Comparison of ENCODE assay signal across 19 mouse cellular contexts in the genomic region with DNA sequence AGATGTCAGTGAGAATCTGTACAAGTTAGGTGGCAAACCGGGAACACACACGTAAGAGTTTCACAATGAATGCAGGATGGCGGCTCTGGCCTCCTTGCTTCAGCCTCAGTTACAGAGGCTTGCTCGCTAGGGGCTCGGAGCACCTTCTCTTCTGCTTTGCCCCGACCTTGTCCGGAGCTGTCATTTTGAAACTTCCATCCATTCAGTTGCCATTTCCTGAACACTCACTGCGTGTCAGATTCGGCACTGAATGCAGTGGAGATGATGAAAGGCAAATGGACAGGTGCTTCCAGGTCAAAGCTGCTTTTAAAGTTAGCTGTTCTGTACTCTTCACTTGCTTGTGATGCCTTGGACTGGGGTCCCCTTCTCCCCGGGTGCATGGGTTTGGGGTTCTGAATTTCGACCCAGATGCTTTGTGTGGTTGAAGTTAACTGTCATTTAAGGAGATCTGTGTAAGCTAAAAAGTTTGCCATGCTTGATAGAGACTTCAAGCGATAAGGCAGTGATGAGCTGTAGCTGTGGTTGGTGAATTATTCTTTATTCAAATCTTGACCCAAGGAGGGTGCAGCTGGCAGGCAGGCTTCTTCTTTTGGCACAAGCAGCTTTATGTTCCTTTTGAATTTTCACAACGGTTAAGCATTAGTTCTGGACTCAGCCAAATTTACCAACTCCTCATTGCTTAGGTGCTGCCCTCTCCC. TPM values are rescaled to one million over a fixed set of nuclear protein-coding genes. Genes with fewer than 3 reads are reported as not detected.
DNase-seq lines count a peak whose midpoint lies in the region; ATAC-seq lines count a peak whose summit lies in the region.
"Had no signal": no experiment of that assay in that cellular context is flagged by ENCODE, and none has a peak within 500 bp of the region (broad histone marks: within the 10 kb centered on the region; RNA-seq: fewer than 3 reads in every experiment).

No protein-coding gene starts in this region.

- no peak for DNase-seq in heart, postnatal 4 days
- DNase-seq in CD4-positive helper T cell, adult 2 months (ENCODE audit: low read depth, low spot score): peak; percentile 38
- DNase-seq in cerebellum, adult 11-12 months: no peak
- DNase-seq: cerebellum, adult 18-20 months; gastrocnemius, postnatal 25 days; retina, postnatal 1 day; thymus, adult 18-20 months had no signal

- H3K27ac ChIP-seq in heart, embryonic 11.5 days (ENCODE audit: low read depth, low read length): 0 out of 2 replicates have a peak overlapping the region, but pooled peaks have one; percentile 43
- H3K27ac ChIP-seq in heart, embryonic 15.5 days: peak overlapping the region; percentile 81
- H3K27ac ChIP-seq: hindbrain, embryonic 12.5 days; kidney, postnatal 0 days; liver, embryonic 15.5 days; midbrain, embryonic 13.5 days had no signal

- no peaks in the 10 kb centered on the region for H3K27me3 ChIP-seq in heart, embryonic 11.5 days (ENCODE audit: control insufficient read depth, insufficient read depth, low read length)
- H3K27me3 ChIP-seq in heart, embryonic 15.5 days: no peaks in the 10 kb centered on the region
- H3K27me3 ChIP-seq: hindbrain, embryonic 12.5 days; limb, embryonic 12.5 days; liver, embryonic 15.5 days; midbrain, embryonic 13.5 days had no signal

- H3K36me3 ChIP-seq in heart, embryonic 11.5 days (ENCODE audit: control insufficient read depth, insufficient read depth, low read length): no peaks in the 10 kb centered on the region
- H3K36me3 ChIP-seq in heart, embryonic 15.5 days: no peaks in the 10 kb centered on the region
- H3K36me3 ChIP-seq: hindbrain, embryonic 12.5 days; limb, embryonic 12.5 days; liver, embryonic 15.5 days; midbrain, embryonic 13.5 days had no signal

- no peaks in the 10 kb centered on the region for H3K9me3 ChIP-seq in heart, embryonic 11.5 days (replicated peaks; ENCODE audit: control insufficient read depth, low read length)
- H3K9me3 ChIP-seq in heart, embryonic 15.5 days (replicated peaks): no peaks in the 10 kb centered on the region
- H3K9me3 ChIP-seq: hindbrain, embryonic 12.5 days; limb, embryonic 12.5 days; liver, embryonic 15.5 days; midbrain, embryonic 13.5 days had no signal

- H3K4me3 ChIP-seq in heart, embryonic 11.5 days (ENCODE audit: low read depth, low read length): no peak overlapping the region
- no peak overlapping the region for H3K4me3 ChIP-seq in heart, embryonic 15.5 days
- H3K4me3 ChIP-seq: erythroblast, embryonic 14.5 days; hindbrain, embryonic 12.5 days; limb, embryonic 12.5 days; liver, embryonic 15.5 days; midbrain, embryonic 13.5 days had no signal

- H3K4me1 ChIP-seq in heart, embryonic 11.5 days (ENCODE audit: control insufficient read depth, insufficient read depth, low read length): peaks cover 17% of the 10 kb centered on the region
- H3K4me1 ChIP-seq in heart, embryonic 15.5 days (replicated peaks): peaks cover 58% of the 10 kb centered on the region
- H3K4me1 ChIP-seq: hindbrain, embryonic 12.5 days had no signal

- ATAC-seq in heart, embryonic 11.5 days (replicated peaks; ENCODE audit: insufficient number of reproducible peaks, low FRiP score, low TSS enrichment): no peak
- no peak for ATAC-seq in heart, embryonic 15.5 days (replicated peaks; ENCODE audit: insufficient number of reproducible peaks, insufficient read depth, low FRiP score, low read depth)
- 0 out of 2 replicates have a peak, but pooled peaks have one; percentile 5 for ATAC-seq in megakaryocyte-erythroid progenitor cell, adult 5-6 weeks (replicated peaks; ENCODE audit: low FRiP score, low TSS enrichment, poor library complexity, severe bottlenecking)
- ATAC-seq in inflammation-experienced regulatory T-cells, adult 6 months: no peak
- ATAC-seq: forebrain, embryonic 14.5 days; intestine, postnatal 0 days; midbrain, embryonic 13.5 days had no signal

- H3K4me2 ChIP-seq in heart, embryonic 11.5 days: no peak overlapping the region
- H3K4me2 ChIP-seq in heart, embryonic 15.5 days: 0 out of 2 replicates have a peak overlapping the region, but pooled peaks have one; percentile 12
- H3K4me2 ChIP-seq: hindbrain, embryonic 12.5 days; limb, embryonic 12.5 days; liver, embryonic 15.5 days; midbrain, embryonic 13.5 days had no signal

- no peak overlapping the region for H3K9ac ChIP-seq in heart, embryonic 11.5 days (ENCODE audit: low read depth, low read length)
- no peak overlapping the region for H3K9ac ChIP-seq in heart, embryonic 15.5 days
- H3K9ac ChIP-seq: hindbrain, embryonic 12.5 days; limb, embryonic 12.5 days; liver, embryonic 15.5 days; midbrain, embryonic 13.5 days had no signal

- WGBS in heart, embryonic 11.5 days (ENCODE audit: insufficient replicate concordance): 79% methylated on average over 13 of the region's 13 CpGs
- 69% methylated on average over 13 of the region's 13 CpGs for WGBS in heart, embryonic 15.5 days

RNA-seq across cellular contexts. Expression of gene Cdk6, which starts 41.2 kb away (rescaled TPM):
- 23.1 and 31.3 TPM in 2 replicates for polyA plus RNA-seq in heart, embryonic 11.5 days (2014; fragmentation: Nextera tagmentation; extraction: Ambion mirVana)
- total RNA-seq in heart, postnatal 4 days (2021): 10 to 100 TPM; 45.6 to 47.5 TPM
- 31.7 and 45.4 TPM in 2 replicates for polyA plus RNA-seq in heart, embryonic 15.5 days (2015; fragmentation: Nextera tagmentation; extraction: Ambion mirVana)
- total RNA-seq in megakaryocyte-erythroid progenitor cell, adult 5-6 weeks (2014; fragmentation: Nextera tagmentation): 200 and 232 TPM in 2 replicates
- total RNA-seq in megakaryocyte-erythroid progenitor cell, adult 5-6 weeks (2017): 179 and 188 TPM in 2 replicates
- polyA plus RNA-seq in inflammation-experienced regulatory T-cells, adult 6 months (2017; shearing (Covaris generic)): 10 to 100 TPM; 21.7 to 46.6 (median 26.3) TPM
